In genomic region chr14:74849020-74849419, GRCm38 (mm10) we compare ENCODE assay signal across 19 mouse cellular contexts.
DNase-seq lines count a peak whose midpoint lies in the region; ATAC-seq and TF ChIP-seq lines count a peak whose summit lies in the region.
"Had no signal": no experiment of that assay in that cellular context is flagged by ENCODE, and none has a peak within 500 bp of the region (broad histone marks: within the 10 kb centered on the region; RNA-seq: fewer than 3 reads in every experiment).

No protein-coding gene starts in this region.

- peak; percentile 62; the same call in 1 of the 2 replicates for ATAC-seq in heart, embryonic 15.5 days (replicated peaks; ENCODE audit: insufficient number of reproducible peaks, insufficient read depth, low FRiP score, low read depth)
- ATAC-seq in embryonic facial prominence, embryonic 14.5 days (ENCODE audit: low read depth): peak; percentile 73
- peak; percentile 34; the same call in 1 of the 2 replicates for ATAC-seq in limb, embryonic 14.5 days (ENCODE audit: low FRiP score, low read depth)

- peak overlapping the region; percentile 88 for H3K27ac ChIP-seq in heart, embryonic 15.5 days
- H3K27ac ChIP-seq in embryonic facial prominence, embryonic 14.5 days (replicated peaks; ENCODE audit: low read depth, low read length): no peak overlapping the region
- no peak overlapping the region for H3K27ac ChIP-seq in limb, embryonic 14.5 days (replicated peaks; ENCODE audit: low read depth, low read length)
- H3K27ac ChIP-seq: forebrain, embryonic 10.5 days; hindbrain, embryonic 10.5 days; liver, embryonic 14.5 days had no signal

- H3K4me2 ChIP-seq in heart, embryonic 15.5 days: no peak overlapping the region
- no peak overlapping the region for H3K4me2 ChIP-seq in embryonic facial prominence, embryonic 14.5 days (ENCODE audit: low read depth, low read length)
- no peak overlapping the region for H3K4me2 ChIP-seq in limb, embryonic 14.5 days (replicated peaks; ENCODE audit: low read depth, low read length, severe bottlenecking)

- H3K4me1 ChIP-seq in heart, embryonic 15.5 days (replicated peaks): peaks cover 79% of the 10 kb centered on the region
- H3K4me1 ChIP-seq in embryonic facial prominence, embryonic 14.5 days (ENCODE audit: control insufficient read depth, insufficient read depth, low read length): peaks cover 52% of the 10 kb centered on the region
- peaks cover 47% of the 10 kb centered on the region for H3K4me1 ChIP-seq in limb, embryonic 14.5 days (ENCODE audit: control insufficient read depth, insufficient read depth, low read length)

- H3K9me3 ChIP-seq in heart, embryonic 15.5 days (replicated peaks): no peaks in the 10 kb centered on the region
- no peaks in the 10 kb centered on the region for H3K9me3 ChIP-seq in embryonic facial prominence, embryonic 14.5 days (ENCODE audit: control insufficient read depth, low read length)
- no peaks in the 10 kb centered on the region for H3K9me3 ChIP-seq in limb, embryonic 14.5 days (ENCODE audit: control insufficient read depth, low read length)
- H3K9me3 ChIP-seq: forebrain, embryonic 10.5 days; G1E; hindbrain, embryonic 10.5 days had no signal

- TF ChIP-seq POLR2A in limb, embryonic 14.5 days (IDR thresholded peaks at IDR 0.05; ENCODE audit: borderline replicate concordance, extremely low read depth, insufficient read depth, insufficient read length): no peak

- no peak for DNase-seq in heart, postnatal 14 days
- peak; percentile 37 for DNase-seq in kidney, postnatal 10 days
- DNase-seq in kidney, postnatal 14 days: no peak
- peak; percentile 87 for DNase-seq in embryonic facial prominence, embryonic 14.5 days (ENCODE audit: low spot score)
- DNase-seq in limb, embryonic 14.5 days (ENCODE audit: low spot score): peak; percentile 70
- DNase-seq in urinary bladder, adult 18-20 months (ENCODE audit: low spot score in 2 of 2): no peak
- DNase-seq: adrenal gland, adult 8-10 months; cerebellum, adult 11-12 months; cerebellum, postnatal 36 days; gastrocnemius, postnatal 10 days; kidney, adult 18-20 months; layer of hippocampus, adult 9-11 months; midbrain, embryonic 14.5 days; thymus, postnatal 4 days had no signal

- H3K4me3 ChIP-seq in heart, embryonic 15.5 days: no peak overlapping the region
- no peak overlapping the region for H3K4me3 ChIP-seq in embryonic facial prominence, embryonic 14.5 days (ENCODE audit: low read depth, low read length)
- no peak overlapping the region for H3K4me3 ChIP-seq in limb, embryonic 14.5 days (replicated peaks; ENCODE audit: low read length)
- H3K4me3 ChIP-seq: forebrain, embryonic 10.5 days; hindbrain, embryonic 10.5 days had no signal

- 23% methylated on average over 6 of the region's 6 CpGs for WGBS in heart, embryonic 15.5 days
- 37% methylated on average over 6 of the region's 6 CpGs for WGBS in embryonic facial prominence, embryonic 14.5 days
- 44% methylated on average over 6 of the region's 6 CpGs for WGBS in limb, embryonic 14.5 days

- intact Hi-C loops in heart, postnatal 14 days (cut with DNase I): no loop called here

- no peak overlapping the region for H3K9ac ChIP-seq in heart, embryonic 15.5 days
- H3K9ac ChIP-seq in embryonic facial prominence, embryonic 14.5 days (ENCODE audit: low read depth, low read length): no peak overlapping the region
- no peak overlapping the region for H3K9ac ChIP-seq in limb, embryonic 14.5 days (ENCODE audit: low read depth, low read length, severe bottlenecking)
- H3K9ac ChIP-seq: liver, embryonic 14.5 days had no signal

- H3K27me3 ChIP-seq in heart, embryonic 15.5 days: no peaks in the 10 kb centered on the region
- no peaks in the 10 kb centered on the region for H3K27me3 ChIP-seq in embryonic facial prominence, embryonic 14.5 days (replicated peaks; ENCODE audit: control insufficient read depth, insufficient read depth, low read length)
- H3K27me3 ChIP-seq in limb, embryonic 14.5 days (ENCODE audit: control insufficient read depth, insufficient read depth, low read length): no peaks in the 10 kb centered on the region

- no peaks in the 10 kb centered on the region for H3K36me3 ChIP-seq in heart, embryonic 15.5 days
- no peaks in the 10 kb centered on the region for H3K36me3 ChIP-seq in embryonic facial prominence, embryonic 14.5 days (ENCODE audit: control insufficient read depth, insufficient read depth, low read length)
- no peaks in the 10 kb centered on the region for H3K36me3 ChIP-seq in limb, embryonic 14.5 days (ENCODE audit: control insufficient read depth, insufficient read depth, low read length)
- H3K36me3 ChIP-seq: forebrain, embryonic 10.5 days; G1E; hindbrain, embryonic 10.5 days had no signal

Comparison
In these comparisons a context has a peak if more than half of its experiments do, and no peak if none do; other contexts are left out.
1. DNase-seq: peak in kidney, postnatal 10 days (single experiment), embryonic facial prominence, embryonic 14.5 days (single experiment) and limb, embryonic 14.5 days (single experiment); none in heart, postnatal 14 days (0 of 2), kidney, postnatal 14 days (single experiment) and urinary bladder, adult 18-20 months (0 of 2).
2. Peak in every context shown above with its lines, with median percentiles within 50 percentile points of each other: ATAC-seq.